Mouse (Mus musculus): ENCODE data around the gene Pnpla2.

The Pnpla2 gene

DNA sequence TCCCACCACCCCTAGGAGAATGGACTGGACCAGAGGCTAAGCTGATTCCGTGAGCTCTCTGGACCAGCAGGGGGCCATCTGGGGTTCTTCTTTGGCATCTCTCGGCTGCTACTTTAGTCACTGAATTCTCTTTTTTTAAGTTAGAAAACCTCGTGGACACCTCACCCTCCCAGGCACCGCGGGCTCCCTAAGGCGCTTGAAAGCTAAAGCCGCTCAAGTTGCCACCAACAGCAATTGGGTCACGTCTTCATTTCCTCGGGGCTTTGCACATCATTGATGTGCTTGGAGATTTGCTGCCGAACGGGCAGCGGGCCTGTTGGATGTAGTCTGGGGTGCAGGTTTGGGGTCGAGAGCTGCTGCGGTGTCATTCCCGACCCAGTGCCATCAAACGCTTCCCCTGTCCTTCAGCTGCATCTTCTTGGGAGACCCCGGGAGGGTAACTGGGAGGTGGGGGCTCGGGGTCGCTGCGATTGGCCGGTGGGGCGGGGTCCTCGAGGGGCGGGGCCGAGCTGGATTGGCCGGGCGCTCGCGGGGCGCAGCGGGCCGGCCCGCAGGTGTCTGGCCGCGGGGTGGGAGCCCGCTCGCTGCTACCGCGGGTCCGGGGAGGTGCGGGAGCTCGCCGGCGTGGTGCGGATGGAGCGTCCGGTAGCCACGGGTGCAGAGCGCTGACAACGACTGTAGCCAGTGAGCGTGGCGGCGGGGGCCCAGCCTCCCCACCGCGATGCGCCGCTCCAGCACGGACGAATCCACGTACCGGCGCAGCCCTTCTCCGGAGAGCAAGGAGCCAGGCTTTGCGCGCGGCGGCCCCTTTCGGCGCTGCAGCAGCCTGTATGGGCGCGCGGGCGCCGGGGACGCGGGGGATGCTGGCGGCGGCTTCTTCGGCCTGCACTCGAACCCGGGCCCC is 26.8 kb downstream of the Pnpla2 start:
- in situ Hi-C loops (cut with MboI; ENCODE audit: low sequenced_read_pairs), result no loop called here

- in situ Hi-C loops (cut with MboI; ENCODE audit: low sequenced_read_pairs), result no loop called here
Observed at GRCm38 (mm10) chr7:141482531-141483024, 27.6 kb downstream of the Pnpla2 start.

GRCm38 (mm10) chr7:141483114-141483653 is 28.2 kb downstream of the Pnpla2 start:
- in situ Hi-C loops (cut with MboI; ENCODE audit: low sequenced_read_pairs), result no loop called here

DNA sequence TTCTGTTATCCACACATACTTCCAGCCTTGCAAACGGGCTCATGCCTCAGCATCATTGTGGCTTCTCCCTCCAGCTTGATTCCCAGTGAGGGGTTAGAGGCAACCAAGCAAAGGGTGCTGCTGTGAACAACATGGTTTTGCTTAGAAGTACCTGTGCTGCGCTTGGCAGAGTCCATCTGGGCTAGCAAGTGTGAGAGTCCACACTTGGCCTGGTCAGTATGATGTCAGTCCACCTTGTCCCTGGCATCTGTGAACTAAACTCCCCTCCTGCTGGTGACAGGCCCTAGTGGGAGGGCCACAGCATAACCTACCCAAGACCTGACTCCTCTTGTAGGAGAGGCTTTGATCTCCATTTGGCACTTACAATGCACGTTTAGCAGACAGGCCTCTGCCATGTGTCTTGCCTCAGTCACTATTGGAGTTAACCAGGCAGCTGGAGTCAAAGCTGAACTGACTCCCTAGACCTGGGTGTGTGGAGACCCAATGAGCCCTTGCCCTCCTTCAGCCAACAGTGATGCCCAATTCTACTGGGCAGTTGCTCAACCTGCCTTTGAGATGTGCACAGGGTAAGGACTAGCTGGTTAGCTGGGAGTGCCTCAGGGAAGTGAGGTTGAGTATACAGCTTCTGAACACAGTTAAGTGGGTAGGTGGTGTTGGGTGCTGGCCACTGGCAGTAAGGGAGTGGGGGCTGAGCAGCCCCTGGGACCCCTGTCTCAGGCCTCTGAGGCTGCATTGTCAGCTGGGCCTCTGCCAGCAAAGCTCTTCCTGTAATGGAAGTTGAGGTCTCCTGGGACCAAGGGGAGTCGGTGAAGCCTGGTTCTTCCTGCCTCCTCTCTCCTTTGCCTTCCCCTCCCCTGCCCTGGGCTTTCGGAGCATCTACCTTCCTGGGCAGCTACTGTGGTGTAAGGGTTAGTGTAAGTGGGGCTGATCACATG is 29.5 kb downstream of the Pnpla2 start:
- in situ Hi-C loops (cut with MboI; ENCODE audit: low sequenced_read_pairs), result loop anchor here (5.0 kb wide), 1 partner anchor 38 kb away; no protein-coding TSS in a partner anchor

- in situ Hi-C loops (cut with MboI; ENCODE audit: low sequenced_read_pairs), result loop anchor here (5.0 kb wide), 1 partner anchor 37 kb away; no protein-coding TSS in a partner anchor
Observed at GRCm38 (mm10) chr7:141485186-141485585, 30.2 kb downstream of the Pnpla2 start.

- in situ Hi-C loops (cut with MboI; ENCODE audit: low sequenced_read_pairs), result loop anchor here (5.0 kb wide), 1 partner anchor 37 kb away; no protein-coding TSS in a partner anchor
Observed at GRCm38 (mm10) chr7:141485606-141486005, 30.6 kb downstream of the Pnpla2 start.

GRCm38 (mm10) chr7:141486239-141486638 is 31.2 kb downstream of the Pnpla2 start:
- in situ Hi-C loops (cut with MboI; ENCODE audit: low sequenced_read_pairs), result loop anchor here (5.0 kb wide), 1 partner anchor 36 kb away; no protein-coding TSS in a partner anchor

DNA sequence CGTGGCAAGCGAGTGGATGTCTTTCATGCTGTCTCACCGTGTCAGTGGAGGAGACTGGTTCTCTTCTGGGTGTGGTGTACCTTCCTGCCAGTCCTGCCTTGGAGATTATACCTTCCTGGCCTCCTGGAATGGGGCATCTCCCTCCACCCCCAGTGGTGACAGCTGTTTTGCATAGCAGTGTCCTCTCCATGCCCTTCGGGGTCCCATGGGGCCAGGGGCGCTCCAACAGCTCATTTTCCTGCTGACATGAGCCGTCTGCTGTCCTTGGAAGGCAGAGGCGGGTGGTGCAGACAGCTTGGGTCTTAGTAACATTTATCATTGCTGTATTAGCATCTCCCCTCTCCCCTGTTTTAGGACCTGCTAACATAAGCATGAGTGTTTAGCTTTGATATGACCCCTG is 32.1 kb downstream of the Pnpla2 start:
- in situ Hi-C loops (cut with MboI; ENCODE audit: low sequenced_read_pairs), result loop anchor here (5.0 kb wide), 1 partner anchor 35 kb away; no protein-coding TSS in a partner anchor

DNA sequence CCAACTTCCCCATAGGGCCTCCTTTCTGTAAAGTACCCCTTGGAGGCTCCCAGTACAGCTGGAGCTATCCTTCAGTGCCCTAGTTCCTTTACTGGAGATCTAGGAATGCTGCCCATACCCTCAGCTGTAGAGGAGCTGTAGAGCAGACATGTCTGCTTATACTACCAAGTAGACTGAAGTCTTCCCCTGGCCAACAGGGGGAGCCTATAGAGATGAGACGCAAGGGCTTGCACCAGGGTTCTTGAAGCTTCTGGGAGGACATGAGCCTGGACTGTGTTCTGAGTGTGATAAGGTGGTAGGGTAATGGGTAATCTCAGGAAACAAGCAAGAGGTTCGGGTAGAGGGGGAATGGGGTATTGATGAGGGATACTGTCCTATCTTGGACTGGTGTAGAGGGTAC is 36.2 kb downstream of the Pnpla2 start:
- in situ Hi-C loops (cut with MboI; ENCODE audit: low sequenced_read_pairs), result no loop called here

DNA sequence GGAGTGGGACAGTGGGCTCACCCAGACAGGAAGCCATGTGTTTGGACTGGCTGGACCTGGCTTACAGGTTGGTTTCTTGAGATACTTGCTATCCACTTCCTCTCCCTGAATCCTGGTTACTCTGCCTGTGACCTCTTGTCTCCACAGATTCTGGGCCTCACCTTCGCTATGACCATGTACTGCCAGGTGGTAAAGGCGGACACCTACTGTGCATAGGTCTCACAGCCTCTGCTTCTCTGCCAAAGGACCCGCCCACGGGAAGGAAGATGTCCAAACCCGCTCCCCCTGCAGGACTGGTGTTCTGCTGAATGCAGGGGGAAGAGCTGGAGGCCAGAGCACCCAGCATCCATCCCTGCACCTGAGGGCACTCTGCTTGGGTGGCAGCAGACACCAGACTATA is 37.7 kb downstream of the Pnpla2 start:
- in situ Hi-C loops (cut with MboI; ENCODE audit: low sequenced_read_pairs), result no loop called here

DNA sequence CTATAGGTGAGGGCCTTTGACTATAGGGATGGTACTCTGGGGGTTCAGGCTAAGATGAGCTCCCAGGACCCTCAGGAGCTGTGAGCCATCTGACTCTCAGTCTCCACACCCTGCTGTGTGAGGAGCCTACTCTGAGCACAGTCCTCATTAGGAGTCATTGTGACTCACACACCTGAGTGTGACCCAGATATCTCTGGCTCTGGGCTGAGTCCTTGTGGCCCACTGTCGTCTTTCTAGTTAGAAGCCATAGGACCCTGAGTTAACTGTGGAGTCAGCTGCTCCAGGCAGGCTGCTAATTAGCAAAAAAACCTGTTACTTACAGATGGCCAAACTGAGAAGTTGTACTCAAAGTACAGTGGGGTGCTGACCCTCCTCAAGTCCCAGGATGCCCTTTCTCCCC is 38.7 kb downstream of the Pnpla2 start:
- in situ Hi-C loops (cut with MboI; ENCODE audit: low sequenced_read_pairs), result no loop called here

DNA sequence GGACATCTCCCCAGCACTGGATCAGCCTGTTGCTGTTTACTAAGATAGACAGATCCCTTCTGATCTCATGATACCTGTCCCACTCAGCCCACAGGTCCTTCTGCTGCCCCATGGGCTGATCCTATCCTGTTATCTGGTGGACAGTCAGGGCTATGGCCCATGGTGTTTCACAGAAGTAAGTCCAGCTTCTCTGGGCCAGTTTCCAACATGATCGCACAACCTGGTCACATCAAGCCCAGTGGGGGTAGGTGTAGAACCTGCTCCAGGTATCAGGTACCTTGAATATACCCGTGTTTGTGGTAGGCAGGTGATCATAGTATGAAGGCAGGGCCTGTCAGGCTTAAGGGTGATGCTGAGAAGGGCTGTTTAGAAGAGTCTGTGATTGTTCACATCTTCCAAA is 40.4 kb downstream of the Pnpla2 start:
- in situ Hi-C loops (cut with MboI; ENCODE audit: low sequenced_read_pairs), result no loop called here

DNA sequence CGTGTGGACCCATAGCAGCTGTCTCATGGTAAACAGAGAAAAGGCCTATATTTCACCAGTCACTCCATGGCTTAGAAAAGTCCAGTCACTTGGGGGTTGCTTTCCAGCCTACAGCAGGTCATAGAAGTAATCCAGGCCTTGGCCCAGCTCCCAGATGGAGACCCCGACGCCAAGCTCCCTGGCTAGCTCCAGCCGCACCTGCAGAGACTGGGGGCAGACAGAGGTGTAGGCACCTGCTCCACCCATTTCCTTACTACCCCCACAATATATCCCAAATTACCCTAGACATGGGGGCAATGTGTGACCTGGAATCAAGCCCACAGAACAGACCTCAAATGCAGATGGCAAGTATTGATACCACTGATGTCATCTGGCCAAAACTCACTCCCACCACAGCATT is 40.9 kb downstream of the Pnpla2 start:
- in situ Hi-C loops (cut with MboI; ENCODE audit: low sequenced_read_pairs), result no loop called here

DNA sequence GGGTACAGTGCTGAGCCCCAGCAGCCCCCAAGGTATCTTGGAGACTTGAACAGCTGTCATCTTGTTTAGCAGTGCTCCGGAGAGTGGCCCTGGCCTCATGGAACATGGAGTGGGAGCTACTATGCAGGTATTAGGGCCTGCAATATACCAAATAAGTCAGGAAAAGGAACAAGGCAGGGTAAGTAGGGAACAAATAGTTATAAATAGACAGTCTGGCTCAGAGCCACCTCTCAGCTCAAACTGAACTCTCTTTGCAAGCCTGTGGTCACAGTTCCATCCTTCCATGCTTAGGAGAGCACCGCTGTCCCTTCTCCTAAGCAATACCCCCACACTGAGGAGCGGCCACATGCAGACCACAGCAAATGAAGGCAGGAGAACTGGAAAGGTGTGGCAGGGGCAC is 42.6 kb downstream of the Pnpla2 start:
- in situ Hi-C loops (cut with MboI; ENCODE audit: low sequenced_read_pairs), result no loop called here

DNA sequence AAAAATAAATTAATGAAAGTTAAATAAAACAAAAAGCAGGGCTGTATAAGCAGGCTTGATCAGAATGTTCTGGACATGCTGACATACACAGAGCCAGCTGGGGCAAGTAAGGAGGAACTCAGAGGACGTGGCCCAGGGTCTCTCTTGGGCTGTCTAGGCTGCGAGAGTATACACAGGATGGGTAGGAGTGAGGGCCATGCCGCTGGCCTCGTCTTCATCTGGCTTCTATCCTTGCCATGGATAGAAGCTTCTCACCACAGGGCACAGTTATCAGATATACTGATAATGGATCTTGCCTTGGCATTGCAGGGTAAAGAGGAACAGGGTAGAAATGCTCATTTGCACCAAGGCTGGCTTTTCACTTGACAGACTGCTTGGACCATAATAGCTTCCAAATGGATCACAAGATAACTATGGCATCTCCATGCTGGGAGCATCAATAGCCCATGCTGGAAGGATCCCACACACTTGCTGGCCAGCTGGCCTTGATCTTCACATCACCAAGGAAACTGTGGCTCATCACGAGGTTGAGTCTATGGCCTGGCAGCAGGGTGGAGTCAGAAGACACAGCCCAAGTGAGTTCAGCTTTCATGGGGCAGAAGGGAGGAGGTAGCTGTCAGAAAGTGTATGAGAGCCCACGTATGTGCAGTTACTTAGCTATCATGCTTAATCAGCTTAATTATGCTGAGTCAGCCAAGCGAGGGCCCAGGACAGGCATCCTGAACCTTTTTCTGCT is 47.0 kb downstream of the Pnpla2 start:
- in situ Hi-C loops (cut with MboI; ENCODE audit: low sequenced_read_pairs), result no loop called here

- in situ Hi-C loops (cut with MboI; ENCODE audit: low sequenced_read_pairs), result no loop called here
Observed at GRCm38 (mm10) chr7:141502556-141502905, 47.5 kb downstream of the Pnpla2 start.

DNA sequence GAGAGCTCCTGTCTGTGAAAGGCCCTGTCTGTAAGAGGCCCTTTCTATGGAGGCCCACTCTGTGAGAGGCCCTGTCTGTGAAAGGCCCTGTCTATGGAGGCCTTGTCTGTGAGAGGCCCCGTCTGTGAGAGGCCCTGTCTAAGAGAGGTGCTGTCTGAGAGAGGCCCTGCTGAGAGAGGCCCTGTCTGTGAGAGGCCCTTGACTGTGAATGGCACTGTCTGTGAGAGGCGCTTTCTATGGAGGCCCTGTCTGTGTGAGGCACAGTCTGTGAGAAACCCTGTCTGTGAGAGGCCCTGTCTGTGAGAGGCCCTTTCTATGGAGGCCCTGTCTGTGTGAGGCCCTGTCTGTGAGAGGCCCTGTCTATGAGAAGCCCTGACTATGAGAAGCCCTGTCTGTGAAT is 51.3 kb downstream of the Pnpla2 start:
- in situ Hi-C loops (cut with MboI; ENCODE audit: low sequenced_read_pairs), result no loop called here

DNA sequence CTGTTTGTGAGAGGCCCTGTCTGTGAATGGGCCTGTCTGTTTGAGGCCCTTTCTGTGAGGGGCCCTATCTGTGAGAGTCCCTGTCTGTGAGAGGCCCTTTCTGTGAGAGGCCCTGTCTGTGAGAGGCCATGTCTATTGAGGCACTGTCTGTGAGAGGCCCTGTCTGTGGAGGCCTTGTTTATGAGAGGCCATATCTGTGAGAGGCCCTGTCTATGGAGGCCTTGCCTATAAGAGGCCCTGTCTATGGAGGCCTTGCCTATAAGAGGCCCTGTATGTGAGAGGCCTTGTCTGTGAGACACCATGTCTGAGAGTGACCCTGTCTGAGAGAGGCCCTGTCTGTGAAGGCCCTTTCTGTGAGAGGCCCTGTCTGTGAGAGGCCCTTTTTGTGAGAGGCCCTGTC is 53.2 kb downstream of the Pnpla2 start:
- in situ Hi-C loops (cut with MboI; ENCODE audit: low sequenced_read_pairs), result no loop called here

DNA sequence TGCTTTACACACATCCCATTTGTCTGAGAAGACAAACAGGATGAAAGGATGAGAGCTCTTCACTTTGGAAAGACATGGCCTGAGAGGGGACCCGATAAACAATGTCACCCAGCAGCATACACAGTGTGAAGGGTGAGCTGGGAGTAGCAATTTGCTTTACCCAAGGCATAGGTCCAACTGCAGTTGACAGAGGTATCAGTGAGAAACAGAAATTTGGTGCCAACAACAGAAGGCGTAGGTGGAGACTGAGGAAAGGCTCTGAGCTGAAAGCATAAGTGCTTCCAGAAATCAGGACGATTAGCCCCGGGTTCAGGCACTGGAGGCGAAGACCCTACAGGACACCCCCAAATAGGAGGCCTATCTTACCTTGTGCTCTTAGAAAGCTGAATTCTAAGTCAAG is 55.2 kb downstream of the Pnpla2 start:
- in situ Hi-C loops (cut with MboI; ENCODE audit: low sequenced_read_pairs), result no loop called here

Measured in CH12F3 (cell line).